ENCODE assay signal across 25 mouse cellular contexts in the genomic region with DNA sequence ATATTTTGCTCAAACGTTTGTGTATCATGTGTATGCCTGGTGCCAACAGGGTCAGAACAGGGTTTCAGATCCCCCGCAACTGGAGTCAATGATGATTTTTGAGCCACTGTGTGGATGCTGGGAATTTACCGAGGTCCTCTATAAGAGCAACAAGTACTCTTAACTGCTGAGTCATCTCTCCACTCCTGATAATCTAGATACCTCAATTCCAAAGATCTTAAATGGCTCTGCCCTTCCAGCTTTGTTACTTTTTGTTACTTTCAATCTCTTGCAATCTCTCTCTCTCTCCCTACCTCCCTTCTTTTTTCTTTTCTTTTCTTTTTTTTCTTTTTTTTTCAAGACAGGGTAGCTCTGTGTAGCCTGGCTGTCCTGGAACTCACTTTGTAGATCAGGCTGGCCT. TPM values are rescaled to one million over a fixed set of nuclear protein-coding genes. Genes with fewer than 3 reads are reported as not detected.
A peak's percentile ranks its signal among the peaks of the same experiment; 100 is the strongest.
DNase-seq lines count a peak whose midpoint lies in the region; ATAC-seq and TF ChIP-seq lines count a peak whose summit lies in the region.
"Had no signal": no experiment of that assay in that cellular context is flagged by ENCODE, and none has a peak within 500 bp of the region (broad histone marks: within the 10 kb centered on the region; RNA-seq: fewer than 3 reads in every experiment).

No protein-coding gene starts in this region.

- no peak overlapping the region for H3K4me2 ChIP-seq in midbrain, postnatal 0 days (ENCODE audit: low read depth, low read length, poor library complexity, severe bottlenecking)
- H3K4me2 ChIP-seq: embryonic facial prominence, embryonic 13.5 days; embryonic facial prominence, embryonic 15.5 days; forebrain, embryonic 13.5 days; forebrain, embryonic 15.5 days had no signal

- 65% methylated on average over 3 of the region's 3 CpGs for WGBS in midbrain, postnatal 0 days
- 73% methylated on average over 3 of the region's 3 CpGs for WGBS in forebrain, embryonic 10.5 days

- H3K79me2 ChIP-seq in MEL (ENCODE audit: control insufficient read depth, insufficient read depth, low read length, poor library complexity): no peaks in the 10 kb centered on the region

- no peak for TF ChIP-seq EP300 in MEL (IDR thresholded peaks at IDR 0.05; ENCODE audit: low read depth in 1 of 2, low read length in 2 of 2)

- peaks cover 0 to 3% of the 10 kb centered on the region in 2 experiments; a peak in 1 of 4 replicates for H3K4me1 ChIP-seq in MEL (ENCODE audit: control insufficient read depth in 1 of 2, insufficient read depth in 2 of 2, low read length in 2 of 2)
- H3K4me1 ChIP-seq in midbrain, postnatal 0 days (ENCODE audit: insufficient read depth, low read length): no peaks in the 10 kb centered on the region
- no peaks in the 10 kb centered on the region for H3K4me1 ChIP-seq in forebrain, embryonic 10.5 days
- H3K4me1 ChIP-seq: embryonic facial prominence, embryonic 13.5 days; embryonic facial prominence, embryonic 15.5 days; forebrain, embryonic 13.5 days; forebrain, embryonic 15.5 days had no signal

- no peak for TF ChIP-seq RAD21 in MEL (IDR thresholded peaks at IDR 0.05; ENCODE audit: low read depth, low read length)

- TF ChIP-seq CTCF in MEL (IDR thresholded peaks at IDR 0.05 in 2 of 3, conservative IDR thresholded peaks at IDR 0.05 in 1 of 3; ENCODE audit: control insufficient read depth in 1 of 3, insufficient read depth in 1 of 3, low read depth in 2 of 3, low read length in 3 of 3, poor library complexity in 1 of 3, severe bottlenecking in 1 of 3): no peak
- TF ChIP-seq CTCF in midbrain, postnatal 0 days (IDR thresholded peaks at IDR 0.05): no peak

- no peak overlapping the region for H3K27ac ChIP-seq in MEL (ENCODE audit: control insufficient read depth, low read depth, low read length)
- H3K27ac ChIP-seq in midbrain, postnatal 0 days (ENCODE audit: low read depth, low read length): no peak overlapping the region
- no peak overlapping the region for H3K27ac ChIP-seq in forebrain, embryonic 10.5 days
- H3K27ac ChIP-seq: embryonic facial prominence, embryonic 13.5 days; embryonic facial prominence, embryonic 15.5 days; forebrain, embryonic 13.5 days; forebrain, embryonic 15.5 days had no signal

- no peaks in the 10 kb centered on the region for H3K27me3 ChIP-seq in MEL (ENCODE audit: control insufficient read depth in 1 of 2, insufficient read depth in 2 of 2, low read length in 2 of 2)
- H3K27me3 ChIP-seq in midbrain, postnatal 0 days (ENCODE audit: insufficient read depth, low read length): no peaks in the 10 kb centered on the region
- no peaks in the 10 kb centered on the region for H3K27me3 ChIP-seq in forebrain, embryonic 10.5 days (ENCODE audit: poor library complexity, severe bottlenecking)
- H3K27me3 ChIP-seq: embryonic facial prominence, embryonic 13.5 days; embryonic facial prominence, embryonic 15.5 days; forebrain, embryonic 13.5 days; forebrain, embryonic 15.5 days; Patski had no signal

- H3K9ac ChIP-seq in MEL (ENCODE audit: control insufficient read depth, low read depth, low read length, poor library complexity, severe bottlenecking): no peak overlapping the region
- H3K9ac ChIP-seq in midbrain, postnatal 0 days (replicated peaks; ENCODE audit: low read length, poor library complexity, severe bottlenecking): no peak overlapping the region
- H3K9ac ChIP-seq: embryonic facial prominence, embryonic 13.5 days; embryonic facial prominence, embryonic 15.5 days; forebrain, embryonic 13.5 days; forebrain, embryonic 15.5 days; forebrain, postnatal 0 days had no signal

- no peak for TF ChIP-seq POLR2A in MEL (IDR thresholded peaks at IDR 0.05; ENCODE audit: control insufficient read depth in 1 of 2, insufficient read depth in 1 of 2, low read depth in 1 of 2, low read length in 2 of 2, poor library complexity in 1 of 2)

- peaks cover 0 to 5% of the 10 kb centered on the region in 2 experiments; a peak in 2 of 4 replicates for H3K36me3 ChIP-seq in MEL (ENCODE audit: control insufficient read depth in 1 of 2, insufficient read depth in 2 of 2, low read length in 2 of 2)
- H3K36me3 ChIP-seq in midbrain, postnatal 0 days (ENCODE audit: insufficient read depth, low read length): no peaks in the 10 kb centered on the region
- H3K36me3 ChIP-seq in forebrain, embryonic 10.5 days (replicated peaks): no peaks in the 10 kb centered on the region
- H3K36me3 ChIP-seq: embryonic facial prominence, embryonic 13.5 days; embryonic facial prominence, embryonic 15.5 days; forebrain, embryonic 15.5 days; G1E had no signal

- DNase-seq in 416B (ENCODE audit: low read depth) (peak; percentile 39), MEL (ENCODE audit: low read depth, low spot score) (peak; percentile 35)
- DNase-seq in midbrain, postnatal 0 days (ENCODE audit: low spot score): no peak
- DNase-seq in adrenal gland, adult 18-20 months (ENCODE audit: low spot score in 2 of 2): no peak
- DNase-seq in forebrain, embryonic 10.5 days (ENCODE audit: extremely low spot score, low spot score): no peak
- DNase-seq: adrenal gland, adult 2 months; adrenal gland, postnatal 10 days; adrenal gland, postnatal 25 days; cerebellum, adult 11 months; cerebellum, adult 18-20 months; cerebellum, adult 8-10 months; cerebellum, adult 9-11 months; cerebellum, postnatal 14 days; cerebellum, postnatal 36 days; embryo, embryonic 11 days; forebrain, postnatal 0 days had no signal

- ATAC-seq in midbrain, postnatal 0 days (ENCODE audit: low FRiP score): no peak
- ATAC-seq: activated CD4-positive, CD25-positive, alpha-beta regulatory T cell, adult 4 months; forebrain, embryonic 13.5 days; forebrain, embryonic 15.5 days; forebrain, postnatal 0 days; Patski had no signal

- H3K4me3 ChIP-seq in MEL (ENCODE audit: control insufficient read depth in 1 of 2, insufficient read depth in 1 of 2, low read depth in 2 of 2, low read length in 2 of 2): no peak overlapping the region; a peak in 1 of 4 replicates
- no peak overlapping the region for H3K4me3 ChIP-seq in midbrain, postnatal 0 days (ENCODE audit: low read depth, low read length)
- no peak overlapping the region for H3K4me3 ChIP-seq in forebrain, embryonic 10.5 days
- H3K4me3 ChIP-seq: embryonic facial prominence, embryonic 13.5 days; embryonic facial prominence, embryonic 15.5 days; erythroblast, embryonic 14.5 days; forebrain, embryonic 13.5 days; forebrain, embryonic 15.5 days had no signal

- no peaks in the 10 kb centered on the region for H3K9me3 ChIP-seq in MEL (replicated peaks; ENCODE audit: insufficient read depth, low read length)
- H3K9me3 ChIP-seq in midbrain, postnatal 0 days (ENCODE audit: low read length): no peaks in the 10 kb centered on the region
- H3K9me3 ChIP-seq in forebrain, embryonic 10.5 days: no peaks in the 10 kb centered on the region
- H3K9me3 ChIP-seq: embryonic facial prominence, embryonic 13.5 days; embryonic facial prominence, embryonic 15.5 days; forebrain, embryonic 13.5 days; forebrain, embryonic 15.5 days; G1E had no signal

TF ChIP-seq in MEL, 35 proteins besides CTCF, POLR2A, EP300 and RAD21 (continues in another document):
- TF ChIP-seq ZNF384 (IDR thresholded peaks at IDR 0.05; ENCODE audit: low read depth, low read length): no peak
- TF ChIP-seq BHLHE40 (IDR thresholded peaks at IDR 0.05; ENCODE audit: borderline replicate concordance, low read depth, low read length): no peak
- no peak for TF ChIP-seq ELF1 (IDR thresholded peaks at IDR 0.05; ENCODE audit: low read depth, low read length)
- no peak for TF ChIP-seq MAZ (IDR thresholded peaks at IDR 0.05; ENCODE audit: low read depth, low read length)
- no peak for TF ChIP-seq SMC3 (IDR thresholded peaks at IDR 0.05; ENCODE audit: low read depth, low read length)
- TF ChIP-seq MXI1 (IDR thresholded peaks at IDR 0.05; ENCODE audit: low read depth, low read length): no peak
- no peak for TF ChIP-seq ETS1 (IDR thresholded peaks at IDR 0.05; ENCODE audit: low read depth, low read length)
- no peak for TF ChIP-seq CHD1 (IDR thresholded peaks at IDR 0.05; ENCODE audit: low read depth, low read length)
- peak; percentile 58; the same call in 1 of the 2 replicates for TF ChIP-seq GABPA (IDR thresholded peaks at IDR 0.05; ENCODE audit: low read depth, low read length)
- TF ChIP-seq POLR2AphosphoS5 (IDR thresholded peaks at IDR 0.05; ENCODE audit: borderline replicate concordance, low read depth, low read length): no peak
- TF ChIP-seq ZMIZ1 (IDR thresholded peaks at IDR 0.05; ENCODE audit: low read depth, low read length): no peak
- peak; percentile 55; the same call in 1 of the 2 replicates for TF ChIP-seq GATA1 (IDR thresholded peaks at IDR 0.05; ENCODE audit: low read depth, low read length)
- no peak for TF ChIP-seq ZC3H11A (IDR thresholded peaks at IDR 0.05; ENCODE audit: low read depth, low read length)
- TF ChIP-seq TCF12 (IDR thresholded peaks at IDR 0.05; ENCODE audit: low read depth, low read length): no peak

RNA-seq across cellular contexts. Expression of a gene that starts 9.8 kb away (rescaled TPM):
- total RNA-seq in MEL (2012; rRNA removed): 16.9 and 18.2 TPM in 2 replicates
- polyA plus RNA-seq in MEL (2012; ENCODE audit: insufficient read depth in 1 of 2, insufficient read length in 2 of 2, low read depth in 1 of 2, low replicate concordance in 2 of 2, missing spikeins in 1 of 2): 100 to 1,000 TPM in 1 of 2 experiments, 10 to 100 TPM in 1; 41.5 to 108 TPM
- total RNA-seq in midbrain, postnatal 0 days (2014; rRNA removed): 147 and 154 TPM in 2 replicates
- polyA plus RNA-seq in midbrain, postnatal 0 days (2015; fragmentation: Nextera tagmentation; extraction: Ambion mirVana): 43.9 TPM in 2 replicates
- 10 to 100 TPM; 68.9 to 69.9 TPM for total RNA-seq in adrenal gland, adult 18-20 months (2021)
- 43.4 and 44.3 TPM in 2 replicates for polyA plus RNA-seq in forebrain, embryonic 10.5 days (2016; fragmentation: Nextera tagmentation; extraction: Ambion mirVana)

RNA-seq across cellular contexts. Expression of a gene that starts 10.3 kb away (rescaled TPM):
- total RNA-seq in MEL (2012; rRNA removed): 191 and 197 TPM in 2 replicates
- polyA plus RNA-seq in MEL (2012; ENCODE audit: insufficient read depth in 1 of 2, insufficient read length in 2 of 2, low read depth in 1 of 2, low replicate concordance in 2 of 2, missing spikeins in 1 of 2): 100 to 1,000 TPM in 1 of 2 experiments, not detected in 1; 281 TPM
- total RNA-seq in midbrain, postnatal 0 days (2014; rRNA removed): 154 and 183 TPM in 2 replicates
- 142 and 146 TPM in 2 replicates for polyA plus RNA-seq in midbrain, postnatal 0 days (2015; fragmentation: Nextera tagmentation; extraction: Ambion mirVana)
- total RNA-seq in adrenal gland, adult 18-20 months (2021): 10 to 100 TPM; 69.7 to 70.0 TPM
- 196 and 198 TPM in 2 replicates for polyA plus RNA-seq in forebrain, embryonic 10.5 days (2016; fragmentation: Nextera tagmentation; extraction: Ambion mirVana)

RNA-seq across cellular contexts. Expression of a gene that starts 38.0 kb away (rescaled TPM):
- 0.10 and 0.42 TPM in 2 replicates for total RNA-seq in MEL (2012; rRNA removed)
- polyA plus RNA-seq in MEL (2012; ENCODE audit: insufficient read depth in 1 of 2, insufficient read length in 2 of 2, low read depth in 1 of 2, low replicate concordance in 2 of 2, missing spikeins in 1 of 2): under 1 TPM in 1 of 2 experiments, not detected in 1; 0.72 TPM
- 44.6 and 61.5 TPM in 2 replicates for total RNA-seq in midbrain, postnatal 0 days (2014; rRNA removed)
- polyA plus RNA-seq in midbrain, postnatal 0 days (2015; fragmentation: Nextera tagmentation; extraction: Ambion mirVana): 63.9 and 65.6 TPM in 2 replicates
- total RNA-seq in adrenal gland, adult 18-20 months (2021): 1 to 10 TPM; 1.8 to 3.0 TPM
- 2.3 and 2.4 TPM in 2 replicates for polyA plus RNA-seq in forebrain, embryonic 10.5 days (2016; fragmentation: Nextera tagmentation; extraction: Ambion mirVana)
- total RNA-seq: common myeloid progenitor, adult 5-6 weeks had no signal
- polyA plus RNA-seq: G1E had no signal

Comparison
In these comparisons a context has a peak if more than half of its experiments do, and no peak if none do; other contexts are left out.
1. DNase-seq: peak in 416B (single experiment) and MEL (single experiment); none in midbrain, postnatal 0 days (single experiment), adrenal gland, adult 18-20 months (0 of 2) and forebrain, embryonic 10.5 days (single experiment).
2. RNA of a gene that starts 38.0 kb away (total RNA-seq): 44.6 to 61.5 TPM in midbrain, postnatal 0 days; 1.8 to 3.0 TPM in adrenal gland, adult 18-20 months and 0.10 to 0.42 TPM in MEL; every median in the first group is over 10 times any median in the second.